Mouse (Mus musculus) layer of hippocampus, postnatal 25 days (tissue): ENCODE results near the gene Cnnm1. TPM values are rescaled to one million over a fixed set of nuclear protein-coding genes. Genes with fewer than 3 reads are reported as not detected.

Experiments
- DNase-seq, 2 experiments: peaks; one replicate each; pipeline ENCODE4 v3.0.0; 2022; ENCODE audit warnings: mixed read lengths in 2 of 2, low spot score in 1 of 2; ENCODE audit errors: extremely low spot score in 1 of 2
- total RNA-seq, 2 experiments: library from RNA; stranded (reverse); gene quantifications; 2 replicates each; pipeline ENCODE4 v1.2.3; 2021

The Cnnm1 gene
- total RNA-seq = 100 to 1,000 TPM in 1 of 2 experiments, 10 to 100 TPM in 1; 94.0 to 102 TPM

GRCm38 (mm10) chr19:43440112-43440737 is at the start of gene Cnnm1:
Gene Cnnm1 (plus strand): TSS chr19:43440436.
- peak; percentile 62 to 75 for DNase-seq

GRCm38 (mm10) chr19:43396327-43396726 is 43.9 kb upstream of the Cnnm1 start:
- DNase-seq = peak in 1 of 2 experiments; percentile 55

- no peak for DNase-seq
These were observed 33.1 kb upstream of the Cnnm1 start for GRCm38 (mm10) chr19:43407181-43407580.

GRCm38 (mm10) chr19:43415565-43415964 is 24.7 kb upstream of the Cnnm1 start:
- DNase-seq = no peak

GRCm38 (mm10) chr19:43420506-43420905 is 19.7 kb upstream of the Cnnm1 start:
- DNase-seq = no peak

GRCm38 (mm10) chr19:43424082-43424481 is 16.2 kb upstream of the Cnnm1 start:
- DNase-seq = no peak

- DNase-seq = no peak
These were observed 12.6 kb upstream of the Cnnm1 start for GRCm38 (mm10) chr19:43427446-43428224.

- no peak for DNase-seq
These were observed 990 bp upstream of the Cnnm1 start for GRCm38 (mm10) chr19:43439246-43439645.

- DNase-seq = peak; percentile 31 to 55
These were observed 778 bp downstream of the Cnnm1 start for GRCm38 (mm10) chr19:43440768-43441660.

- DNase-seq = no peak
These were observed 1.4 kb downstream of the Cnnm1 start for GRCm38 (mm10) chr19:43441661-43441990.

GRCm38 (mm10) chr19:43442269-43442668 is 2.0 kb downstream of the Cnnm1 start:
- no peak for DNase-seq

- DNase-seq = no peak
These were observed 2.7 kb downstream of the Cnnm1 start for GRCm38 (mm10) chr19:43442906-43443305.

- no peak for DNase-seq
These were observed 4.5 kb downstream of the Cnnm1 start for GRCm38 (mm10) chr19:43444636-43445205.

- DNase-seq = no peak
These were observed 11.3 kb downstream of the Cnnm1 start for GRCm38 (mm10) chr19:43451563-43451962.

- peak in 1 of 2 experiments; percentile 32 for DNase-seq
These were observed 11.9 kb downstream of the Cnnm1 start for GRCm38 (mm10) chr19:43452176-43452575.

GRCm38 (mm10) chr19:43453025-43453424 is 12.8 kb downstream of the Cnnm1 start:
- DNase-seq = no peak

- no peak for DNase-seq
These were observed 19.7 kb downstream of the Cnnm1 start for GRCm38 (mm10) chr19:43459948-43460347.

- DNase-seq = no peak
These were observed 20.2 kb downstream of the Cnnm1 start for GRCm38 (mm10) chr19:43460481-43460880.

- no peak for DNase-seq
These were observed 21.9 kb downstream of the Cnnm1 start for GRCm38 (mm10) chr19:43462141-43462540.

GRCm38 (mm10) chr19:43463546-43464293 is 23.5 kb downstream of the Cnnm1 start:
- no peak for DNase-seq
